Mouse (Mus musculus) ES-E14 (cell line): ENCODE results near the gene Rprd2.

Source experiments
- CHD2 ChIP-seq: IDR thresholded peaks from 2 replicates; pipeline ENCODE4 v1.6.1; 2014; ENCODE audit warnings: mild to moderate bottlenecking, low read depth, low read length, inconsistent platforms
- HCFC1 ChIP-seq: IDR thresholded peaks from 2 replicates; pipeline ENCODE4 v1.6.1; 2012; ENCODE audit warnings: low read length, inconsistent platforms, borderline replicate concordance; ENCODE audit not compliant: insufficient read depth
- ZNF384 ChIP-seq: IDR thresholded peaks from 2 replicates; pipeline ENCODE4 v1.6.1; 2012; ENCODE audit warnings: low read depth, low read length, inconsistent platforms

- TF ChIP-seq CHD2: no peak
- TF ChIP-seq ZNF384: no peak
- TF ChIP-seq HCFC1: no peak
Observed at GRCm38 (mm10) chr3:95808384-95808783, 10.3 kb downstream of the Rprd2 start.
